Mouse (Mus musculus) granulocyte monocyte progenitor cell, adult 5-6 weeks (primary cell): ENCODE measurements at regions not wholly inside any gene's neighbourhood (a gene's known extent, or its start where the extent isn't known, plus 50 kb on each side); places are given as distances from the start of the nearest gene placed in this dataset.

Source experiments
- ATAC-seq: replicated peaks from 2 replicates; pipeline ENCODE4 v1.8.0; 2016; ENCODE audit warnings: mild to moderate bottlenecking, moderate TSS enrichment, inconsistent platforms; ENCODE audit not compliant: poor library complexity, severe bottlenecking

DNA sequence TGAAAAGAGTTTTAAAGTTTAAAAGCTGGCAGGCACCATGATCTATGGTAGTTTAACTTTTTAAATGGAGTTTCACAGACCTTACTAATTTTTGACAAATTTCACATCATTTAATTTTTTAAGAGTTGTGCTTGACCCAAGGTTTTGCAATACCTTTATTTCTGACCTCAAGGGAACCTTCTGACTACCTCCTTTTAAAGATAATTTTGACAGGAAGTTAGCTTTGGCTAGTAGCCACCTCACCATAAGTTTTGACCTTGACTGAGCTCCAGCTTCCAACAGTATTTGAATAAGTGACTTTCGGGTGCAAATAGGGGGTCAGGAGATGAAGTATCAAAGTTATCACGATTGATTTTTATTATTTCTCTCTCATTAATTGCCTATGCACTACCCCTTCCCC is 149.9 kb downstream of the Rpl36a-ps1 start:
- ATAC-seq, result no peak

DNA sequence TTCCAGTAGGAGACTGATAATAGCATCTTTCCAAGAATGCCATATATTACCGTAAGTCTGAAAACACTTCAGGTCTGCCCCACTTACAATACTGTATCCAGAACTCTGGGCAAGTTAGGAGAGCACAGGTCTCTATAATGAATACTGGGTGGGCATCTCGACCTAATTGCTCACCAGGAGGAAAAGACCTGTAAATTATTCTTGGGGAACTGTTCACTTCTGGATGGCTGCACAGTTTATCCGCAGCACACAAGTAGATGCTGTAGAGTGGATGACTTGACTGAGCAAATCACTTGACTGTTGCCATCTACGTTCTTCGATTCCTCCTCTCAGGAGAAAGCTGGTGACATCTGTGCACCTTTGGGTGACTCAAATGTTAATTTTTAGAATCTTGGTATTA is 159.8 kb downstream of the Rpl36a-ps1 start:
- ATAC-seq, result no peak

DNA sequence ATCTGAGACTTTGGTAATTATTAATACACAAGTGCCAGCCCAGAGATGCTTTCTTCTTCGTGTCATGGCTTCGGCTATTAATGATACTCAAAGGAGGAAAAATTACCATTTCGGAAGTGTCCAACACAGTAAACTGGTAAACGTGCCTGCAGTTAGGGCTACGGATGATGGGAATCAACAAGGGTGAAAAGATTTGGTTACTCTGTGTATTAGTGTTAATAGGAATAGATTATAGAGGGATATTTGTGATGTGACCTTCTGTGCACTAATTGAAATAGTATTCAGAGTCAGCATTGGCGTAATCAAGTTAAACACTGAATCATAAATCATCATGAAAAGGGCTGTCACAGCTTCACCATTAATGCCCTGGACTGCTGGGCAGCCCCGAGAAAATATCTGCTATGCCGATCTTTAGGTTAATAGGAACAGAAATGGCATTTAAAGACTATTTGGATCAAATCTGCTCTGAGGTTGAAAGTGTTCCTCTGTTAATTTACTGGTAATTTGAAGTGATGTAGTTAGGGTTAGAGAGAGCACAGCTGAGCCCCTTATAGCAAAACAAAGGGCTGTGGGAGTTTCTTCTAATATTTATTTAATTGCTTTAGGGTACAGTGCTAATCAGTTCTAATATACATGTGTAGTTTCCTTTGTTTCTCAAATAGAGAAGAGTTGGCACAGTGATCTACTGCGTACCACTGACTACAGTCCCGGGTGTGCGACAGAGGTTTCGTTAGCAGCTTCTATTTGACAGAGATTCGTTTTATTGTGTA is 160.7 kb downstream of the Rpl36a-ps1 start:
- no peak for ATAC-seq

DNA sequence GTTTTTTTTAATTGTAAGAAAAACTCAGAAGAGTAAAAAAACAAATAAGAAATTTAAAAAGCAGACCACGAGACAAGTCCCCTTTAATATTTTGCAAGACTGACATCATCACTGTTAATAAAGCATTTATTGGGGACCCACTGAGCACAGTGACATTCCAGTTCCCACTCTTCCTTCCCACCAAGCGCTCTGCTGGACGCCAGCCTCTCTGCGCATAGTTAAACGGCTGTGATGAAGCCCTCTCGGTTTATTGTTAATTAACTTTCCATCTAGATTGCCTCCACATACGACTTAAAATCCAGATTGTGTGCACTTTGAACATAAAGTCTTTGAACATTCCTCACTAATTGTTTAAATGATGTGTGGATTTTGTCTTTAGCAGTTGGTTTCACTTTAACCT is 161.7 kb downstream of the Rpl36a-ps1 start:
- no peak for ATAC-seq

DNA sequence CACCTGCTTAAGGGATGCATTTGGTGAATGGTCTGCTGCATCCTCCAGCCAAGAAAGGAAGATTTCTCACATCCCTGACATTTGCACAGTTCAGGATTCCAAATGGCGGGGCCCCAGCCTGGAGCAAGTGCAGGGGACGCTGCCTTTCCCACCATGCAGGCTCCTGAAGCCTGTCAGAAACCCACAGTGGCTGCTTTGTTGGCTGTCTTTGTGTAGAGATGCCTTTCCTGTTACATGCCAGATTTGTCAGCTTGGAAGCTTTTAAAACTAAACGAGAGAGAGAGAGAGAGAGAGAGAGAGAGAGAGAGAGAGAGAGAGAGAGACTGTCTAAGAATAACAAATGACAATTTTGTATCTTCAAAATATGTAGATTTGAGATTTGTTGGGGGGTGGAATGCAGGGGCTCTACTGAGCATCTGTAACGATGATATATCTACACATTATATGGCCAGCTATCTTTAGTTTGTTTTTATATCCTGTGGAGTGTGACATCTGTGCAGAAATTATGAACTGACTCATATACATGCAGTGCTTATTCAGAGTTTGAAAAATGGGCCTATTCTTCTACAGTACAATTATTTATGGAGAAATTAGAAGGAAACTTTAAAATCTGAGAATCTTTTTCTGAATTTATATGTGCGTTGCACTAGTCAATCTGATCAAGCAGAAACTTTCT is 164.0 kb downstream of the Rpl36a-ps1 start:
- no peak for ATAC-seq

DNA sequence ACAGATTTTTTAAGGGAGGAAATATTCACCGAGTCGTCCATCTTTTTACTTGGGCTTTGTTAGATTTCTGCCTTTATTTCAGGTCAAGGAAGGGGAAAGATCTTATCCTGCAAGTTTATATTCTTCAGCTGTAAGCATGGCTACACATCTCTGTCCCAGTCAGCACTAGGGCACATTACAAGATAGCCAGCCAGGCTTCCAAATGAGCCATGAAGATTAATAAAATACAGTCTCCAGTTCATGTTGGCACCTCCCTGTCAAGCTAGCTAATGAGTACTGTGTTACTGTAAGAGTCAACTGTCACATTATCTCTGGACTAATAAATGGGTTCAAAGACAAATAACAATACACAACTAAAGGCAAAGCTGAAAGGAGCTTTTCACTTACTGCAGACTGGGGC is 166.6 kb downstream of the Rpl36a-ps1 start:
- no peak for ATAC-seq

DNA sequence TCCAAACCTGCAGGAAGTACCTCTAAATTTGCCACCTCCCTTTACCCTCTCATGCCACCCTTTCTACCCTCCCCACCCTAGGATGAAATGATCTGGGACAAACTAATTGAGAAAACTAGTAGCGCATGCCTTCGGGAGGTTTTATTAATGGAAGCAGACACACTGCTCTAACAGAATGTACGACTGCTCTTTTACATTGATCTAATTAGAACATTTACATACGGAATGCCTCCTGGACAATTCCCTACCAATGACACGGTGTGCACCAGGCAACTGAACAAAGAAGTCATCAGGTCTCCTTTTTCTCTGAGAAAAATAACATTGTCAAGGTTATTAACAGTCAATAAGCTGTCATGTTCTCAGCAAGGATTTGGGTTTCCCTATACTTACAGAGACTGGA is 180.5 kb downstream of the Rpl36a-ps1 start:
- ATAC-seq, result no peak

DNA sequence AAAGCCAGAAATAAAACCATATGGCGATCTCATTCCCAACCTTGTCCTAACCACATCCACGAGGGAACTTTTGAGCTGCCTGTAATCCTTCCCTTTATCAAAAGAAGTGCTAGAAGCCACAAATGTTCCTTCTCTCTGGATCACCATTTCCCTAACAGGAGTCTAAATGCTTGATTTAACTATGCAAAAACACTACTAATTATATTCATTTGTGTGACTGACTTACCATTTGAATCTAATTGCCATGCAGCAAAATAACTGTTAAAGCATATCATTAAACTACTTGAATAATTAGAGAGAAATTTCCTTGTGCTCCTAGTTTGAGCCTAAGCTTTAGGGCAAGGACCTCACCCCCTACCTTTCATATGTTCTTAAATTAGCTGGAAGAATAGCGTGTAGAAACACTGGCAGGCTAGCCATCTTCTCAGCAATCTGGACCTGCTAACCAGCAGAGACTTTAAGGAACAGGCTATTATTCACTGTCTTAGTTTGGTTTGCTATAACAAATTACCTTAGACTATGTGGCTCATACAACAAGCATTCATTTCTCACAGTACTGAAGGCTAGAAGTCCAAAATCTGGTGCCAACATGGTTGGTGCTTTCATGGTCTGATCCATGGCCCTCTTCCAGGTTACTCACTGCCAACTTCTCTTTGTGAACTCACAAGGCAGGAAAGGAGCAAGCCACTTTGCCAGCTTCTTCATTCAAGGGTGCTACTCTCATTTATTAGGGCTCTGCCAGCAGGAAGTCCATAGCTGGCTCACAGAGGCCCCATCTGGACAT is 183.7 kb downstream of the Rpl36a-ps1 start:
- ATAC-seq, result no peak

DNA sequence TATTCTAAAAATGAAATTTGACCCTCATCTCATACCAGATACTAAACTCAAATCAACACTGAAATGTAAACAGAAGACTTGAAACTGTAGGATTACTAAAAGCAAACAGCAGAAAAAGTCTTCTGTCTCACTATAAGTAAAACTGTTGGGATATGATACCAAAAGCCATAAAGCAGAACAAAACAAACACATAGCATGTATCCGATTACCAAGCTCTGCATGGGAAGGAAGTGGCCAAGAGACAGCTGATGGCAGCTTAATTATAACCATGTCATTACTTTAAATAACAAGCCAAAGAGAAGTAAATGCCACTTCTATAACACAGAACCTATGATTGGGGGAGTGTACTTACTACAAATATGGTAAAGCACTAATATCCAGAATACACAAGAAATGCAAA is 186.0 kb downstream of the Rpl36a-ps1 start:
- ATAC-seq, result no peak

DNA sequence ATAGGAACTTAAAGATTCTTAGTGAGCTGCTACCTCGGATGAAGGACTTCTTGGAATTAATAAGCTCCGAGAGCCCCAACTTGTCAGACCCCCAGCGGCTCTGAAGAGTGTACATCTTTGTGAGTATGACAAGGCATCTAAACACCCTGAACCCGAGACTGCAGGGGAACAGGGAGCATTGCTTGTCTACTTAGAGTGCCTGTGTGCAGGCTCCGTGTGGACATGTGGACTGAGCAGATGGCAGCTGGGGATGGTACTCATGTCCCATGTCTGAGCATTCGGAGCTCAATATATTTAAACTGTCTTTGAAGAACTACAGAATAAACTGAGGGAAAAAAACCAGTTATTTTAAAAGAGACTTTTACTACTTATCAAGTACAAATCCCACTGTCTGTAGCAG is 189.1 kb downstream of the Rpl36a-ps1 start:
- no peak for ATAC-seq

DNA sequence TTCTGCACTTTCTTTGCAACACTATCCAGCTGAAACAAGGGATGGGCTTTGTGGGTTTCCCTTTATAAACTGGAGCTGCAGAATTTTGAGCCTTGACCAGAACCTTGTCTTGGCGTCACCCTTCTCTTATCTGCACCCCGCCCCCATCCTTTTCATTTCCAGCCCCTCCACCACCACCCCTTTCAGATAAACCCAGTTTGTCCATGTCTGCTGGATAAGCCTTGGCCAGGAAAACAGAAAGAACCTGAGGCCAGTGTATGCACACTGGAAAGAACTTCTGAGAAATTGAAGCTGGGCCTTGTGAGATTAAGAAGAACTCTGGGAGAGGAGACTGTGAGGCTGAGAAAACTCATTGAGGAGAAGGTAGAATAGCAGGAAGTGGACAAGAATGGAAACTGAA is 192.8 kb downstream of the Rpl36a-ps1 start:
- no peak for ATAC-seq

DNA sequence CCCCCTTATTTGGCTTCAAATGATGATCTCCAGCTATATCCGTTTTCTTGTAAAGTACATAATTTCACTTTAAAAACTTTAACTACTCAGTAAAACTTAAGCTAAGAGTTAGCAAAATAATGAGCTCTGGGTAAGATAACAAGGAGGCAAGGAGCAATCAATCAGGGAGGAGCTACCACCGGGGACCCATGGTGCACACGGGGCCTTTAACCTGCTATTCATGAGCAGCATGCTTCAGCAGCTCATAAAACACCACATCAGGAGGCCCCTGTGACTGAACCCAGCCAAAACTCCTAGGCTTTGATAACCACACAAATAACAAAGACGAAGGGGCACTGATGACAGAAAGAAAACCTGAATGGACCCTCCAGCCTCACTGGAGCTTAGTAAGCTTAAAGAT is 202.1 kb downstream of the Rpl36a-ps1 start:
- no peak for ATAC-seq

DNA sequence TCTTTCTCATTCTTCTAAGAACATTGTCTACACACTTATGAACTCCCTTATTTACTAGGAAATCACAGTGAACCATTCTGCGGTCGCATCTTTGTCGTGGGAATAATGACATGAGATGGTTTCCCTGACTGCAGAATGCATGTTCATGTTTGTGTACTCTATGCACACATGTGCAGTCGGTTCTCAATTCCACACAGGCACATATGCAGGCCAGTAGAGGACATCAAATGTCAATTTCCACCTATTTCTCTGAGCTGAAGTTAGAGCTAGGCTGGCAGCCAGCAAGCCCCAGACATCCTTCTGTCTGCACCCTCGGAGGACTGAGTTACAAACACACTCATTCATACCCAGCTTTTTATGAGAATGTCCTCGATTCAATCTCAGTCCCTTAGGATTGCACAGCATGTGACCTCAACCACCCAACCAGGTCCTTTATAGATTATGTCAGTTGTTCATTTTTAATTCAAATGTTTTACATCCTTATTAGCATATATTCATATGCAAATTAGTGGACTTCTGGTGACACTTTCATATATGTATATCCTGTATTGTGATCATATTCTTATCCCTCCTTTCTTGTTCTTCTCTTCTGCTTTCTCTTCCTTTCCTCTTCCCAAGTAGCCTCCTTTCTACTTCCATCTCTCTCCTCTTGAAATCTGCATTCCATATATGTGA is 202.7 kb downstream of the Rpl36a-ps1 start:
- ATAC-seq, result no peak

DNA sequence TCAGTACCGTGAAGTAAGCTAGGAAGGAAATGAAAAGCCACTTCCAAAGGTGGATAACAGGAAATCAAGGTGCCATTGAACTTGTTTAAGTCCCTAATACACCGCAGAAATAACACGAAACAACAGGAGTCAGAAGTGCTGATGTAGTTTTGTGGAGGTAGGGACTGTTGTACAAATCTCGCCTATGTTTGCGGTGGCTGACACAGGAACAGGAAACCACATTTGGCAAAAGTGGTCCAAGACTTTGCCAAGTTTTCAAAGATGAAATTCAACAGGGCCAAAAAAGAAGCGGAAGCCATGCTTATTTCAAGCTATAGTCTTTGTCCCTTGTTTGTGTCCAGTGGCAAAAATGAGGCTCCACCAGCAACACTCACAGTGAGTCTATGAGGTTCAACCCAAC is 204.3 kb downstream of the Rpl36a-ps1 start:
- ATAC-seq, result peak; percentile 90

DNA sequence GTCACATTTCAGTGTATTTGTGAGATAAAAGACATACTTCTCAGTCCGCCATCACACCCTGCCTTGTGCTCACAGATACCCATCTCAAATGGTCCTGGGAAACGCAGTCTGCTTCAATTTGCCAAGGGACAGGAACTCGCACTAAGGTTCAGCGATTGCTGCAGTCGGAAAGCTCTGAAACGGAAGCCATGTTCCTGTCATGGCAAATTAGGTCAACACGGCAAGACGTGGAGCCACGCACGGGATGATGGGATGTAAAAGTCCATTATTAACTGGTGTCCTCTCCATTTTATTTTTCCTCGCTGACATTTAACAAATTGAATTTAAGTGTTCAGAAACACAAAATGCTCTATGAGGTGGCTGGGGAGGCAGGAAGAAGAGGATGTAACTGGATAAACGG is 212.4 kb downstream of the Rpl36a-ps1 start:
- ATAC-seq, result no peak

DNA sequence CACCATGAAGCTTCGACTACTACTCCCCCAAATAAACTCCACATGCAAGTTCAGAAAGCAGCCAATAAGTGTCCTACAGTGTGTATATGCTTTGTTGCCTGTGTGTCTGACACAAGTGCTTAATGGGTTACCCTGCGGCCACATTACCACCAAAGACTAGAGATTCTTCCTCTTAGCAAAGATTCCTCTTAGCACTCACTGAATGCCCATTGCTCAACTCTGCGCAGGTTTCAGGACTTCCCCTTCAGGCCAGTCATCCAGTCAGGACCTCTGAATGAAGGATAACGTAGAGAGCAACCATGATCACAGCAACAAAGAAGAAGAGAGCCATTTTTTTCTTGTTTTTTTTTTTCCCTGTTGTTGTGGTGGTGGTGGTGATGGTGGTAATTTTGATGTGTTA is 222.0 kb downstream of the Rpl36a-ps1 start:
- peak; percentile 98 for ATAC-seq

DNA sequence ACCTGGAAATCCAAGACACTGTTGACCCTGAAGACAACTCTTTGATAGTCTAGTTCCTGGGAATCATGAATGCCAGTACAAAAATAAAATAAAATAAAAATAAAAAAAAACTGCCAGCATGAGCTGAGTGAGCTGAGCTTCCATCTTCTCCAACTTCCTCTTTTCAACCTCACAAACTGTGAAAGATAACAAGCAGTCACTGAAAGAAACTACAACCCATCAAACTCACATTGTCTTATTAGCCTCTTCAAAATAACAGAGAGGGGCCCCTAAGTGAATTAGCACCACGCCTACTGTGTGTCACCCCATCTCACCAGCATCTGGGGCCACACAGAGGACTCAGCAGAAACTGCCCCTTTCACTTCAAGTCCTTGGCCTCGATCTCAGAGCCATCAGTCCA is 225.3 kb downstream of the Rpl36a-ps1 start:
- 0 out of 2 replicates have a peak, but pooled peaks have one; percentile 21 for ATAC-seq

DNA sequence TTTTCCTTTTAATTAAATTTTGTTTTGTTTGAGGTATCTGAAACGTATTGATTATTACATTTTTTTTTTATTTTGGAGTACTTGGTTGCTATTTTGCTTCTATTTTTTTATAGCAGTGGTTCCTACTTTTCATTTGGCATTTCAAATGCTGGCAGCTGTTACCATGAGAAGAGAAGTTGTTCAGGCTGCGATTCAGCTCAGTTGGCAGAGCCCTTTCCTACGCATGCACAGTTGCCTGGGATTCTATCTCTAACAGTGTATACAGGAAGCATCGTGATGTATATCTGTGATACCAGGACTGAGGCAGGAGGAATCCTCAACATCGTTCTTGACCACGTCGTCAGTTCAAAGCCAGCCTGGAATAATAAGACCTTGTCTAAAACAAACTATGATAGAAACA is 226.6 kb downstream of the Rpl36a-ps1 start:
- no peak for ATAC-seq

DNA sequence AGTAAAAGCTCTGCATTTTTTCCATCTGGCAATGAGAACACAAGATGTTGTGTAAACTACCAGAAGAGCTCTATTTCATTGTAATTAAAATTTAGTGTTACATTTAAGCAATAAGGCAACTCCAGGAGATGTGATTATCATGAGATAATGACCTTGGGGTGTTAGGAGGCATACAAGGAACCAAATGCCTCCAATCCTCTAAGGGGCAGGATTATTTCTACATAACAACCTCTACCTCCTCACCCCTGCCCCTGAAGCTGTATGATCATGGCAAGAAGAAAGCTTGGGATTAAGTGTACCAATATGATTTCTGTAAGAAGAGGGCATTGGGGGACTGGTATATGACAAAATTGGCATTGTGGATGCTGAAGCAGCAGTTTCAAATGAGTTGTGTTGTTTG is 228.8 kb downstream of the Rpl36a-ps1 start:
- ATAC-seq, result no peak

DNA sequence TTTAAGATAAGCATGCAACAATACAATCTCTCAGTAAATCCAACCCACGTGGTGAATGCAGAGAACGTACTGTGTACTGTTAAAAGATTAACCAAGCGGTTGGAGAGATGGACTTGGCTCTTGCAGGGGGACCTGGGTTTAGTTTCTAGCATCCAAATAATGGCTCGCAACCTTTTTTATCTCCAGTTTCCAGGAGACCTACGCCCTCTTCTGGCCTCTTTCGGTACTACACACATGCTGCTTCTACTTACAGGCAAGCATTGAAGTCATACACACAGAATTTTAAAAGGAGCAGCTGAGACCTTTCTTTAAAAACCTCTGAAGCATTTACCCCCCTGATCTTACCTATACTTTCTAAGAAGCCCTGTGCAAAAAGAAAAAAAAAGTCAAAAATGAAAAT is 243.4 kb downstream of the Rpl36a-ps1 start:
- no peak for ATAC-seq
